Mouse (Mus musculus): ENCODE measurements at regions not wholly inside any gene's neighbourhood (a gene's known extent, or its start where the extent isn't known, plus 50 kb on each side); places are given as distances from the start of the nearest gene placed in this dataset.
"Not testable (repeated sequence)": the region's sequence is repeated elsewhere in the genome, so short reads cannot be mapped to it uniquely, and the experiment has no call there.

DNA sequence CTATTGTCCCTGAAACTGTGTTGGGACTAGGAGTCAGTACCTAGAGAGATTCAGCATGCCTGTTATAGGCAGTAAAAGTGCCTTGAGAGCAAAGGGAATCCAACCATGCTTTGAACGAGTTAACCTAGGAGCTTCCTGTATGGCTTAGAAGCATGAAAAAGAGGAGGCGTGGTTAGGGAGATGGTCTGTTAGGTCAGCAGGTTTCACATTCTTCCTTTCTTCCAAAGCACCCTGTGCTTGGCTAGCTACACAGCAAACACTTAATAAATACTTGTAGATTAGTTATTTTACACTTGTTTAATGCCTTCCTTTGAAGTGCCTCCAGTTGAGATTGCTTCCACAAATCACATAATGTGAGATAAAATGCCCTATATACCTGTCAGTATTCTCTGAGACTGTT, 284.9 kb upstream of the Adgra3 start:
- no peak for DNase-seq

GRCm38 (mm10) chr5:50309491-50309890, 250.7 kb upstream of the Adgra3 start:
- no peak for DNase-seq

- DNase-seq, result no peak
Measured at GRCm38 (mm10) chr5:50303859-50304480, 245.2 kb upstream of the Adgra3 start.

GRCm38 (mm10) chr5:50293794-50294193, 235.0 kb upstream of the Adgra3 start:
- DNase-seq, result no peak

DNA sequence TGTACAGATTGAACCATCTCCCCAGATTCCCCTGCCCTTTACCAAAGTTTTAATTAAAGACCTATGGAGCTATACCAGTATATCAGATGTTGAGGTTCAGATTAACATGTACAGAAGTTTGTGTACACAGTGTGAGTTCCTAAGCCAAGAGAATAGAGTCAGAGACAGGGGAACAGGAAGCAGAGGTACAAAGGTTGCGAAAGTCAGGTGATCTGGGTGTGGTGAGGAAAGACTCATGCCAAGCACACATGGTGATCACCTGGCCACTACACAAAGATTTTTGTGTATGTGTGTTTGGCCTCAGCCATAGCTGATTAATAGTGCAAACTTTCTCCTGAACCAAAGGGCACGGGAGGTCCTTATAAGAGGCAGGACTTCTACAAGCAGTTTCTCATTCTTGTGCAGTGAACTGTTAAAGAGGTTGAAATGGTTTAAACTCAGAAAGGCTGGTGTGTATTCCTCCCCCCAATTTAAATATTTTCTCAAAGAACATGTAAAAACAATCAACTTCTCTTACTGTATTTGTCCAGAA, 232.1 kb upstream of the Adgra3 start:
- DNase-seq, result no peak

DNA sequence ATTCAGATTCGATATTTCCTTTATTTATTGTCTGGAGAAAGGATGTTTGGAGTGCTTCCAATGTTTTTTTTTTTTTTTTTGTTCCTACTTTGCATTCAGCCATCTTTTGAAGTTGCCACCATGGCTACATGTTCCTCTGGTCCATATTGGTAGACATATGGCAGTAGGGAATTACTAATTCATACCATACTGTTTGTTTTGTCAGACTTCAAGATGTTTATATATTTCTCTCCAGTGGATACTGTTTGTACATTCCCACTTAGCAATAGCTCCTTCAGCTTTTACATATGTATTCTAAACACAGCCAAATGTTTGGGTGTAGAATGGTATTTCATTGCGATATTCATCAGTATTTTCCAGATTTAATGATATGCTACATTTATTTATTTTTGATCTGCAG, 201.6 kb upstream of the Adgra3 start:
- DNase-seq, result no peak

GRCm38 (mm10) chr5:50258017-50258416, 199.2 kb upstream of the Adgra3 start:
- DNase-seq, result no peak

DNA sequence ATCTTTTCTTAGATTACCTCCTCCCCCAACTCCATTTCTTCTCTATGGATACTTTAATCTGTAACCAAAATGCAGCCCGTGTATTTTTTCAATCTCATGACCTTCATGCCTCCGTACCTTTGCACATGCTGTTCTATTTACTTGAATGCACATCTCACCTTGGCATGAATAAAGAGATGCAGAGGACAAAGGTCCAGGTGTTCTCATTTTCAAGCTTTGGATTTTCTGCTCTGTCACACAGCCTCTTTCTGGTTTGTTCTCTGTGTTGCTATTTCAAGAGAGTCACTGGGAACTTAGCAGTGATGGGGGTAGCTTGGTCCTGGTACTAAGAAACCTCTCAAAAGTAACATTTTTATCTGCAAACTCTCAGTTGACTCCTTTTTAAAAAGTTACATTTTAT, 175.3 kb upstream of the Adgra3 start:
- no peak for DNase-seq

DNA sequence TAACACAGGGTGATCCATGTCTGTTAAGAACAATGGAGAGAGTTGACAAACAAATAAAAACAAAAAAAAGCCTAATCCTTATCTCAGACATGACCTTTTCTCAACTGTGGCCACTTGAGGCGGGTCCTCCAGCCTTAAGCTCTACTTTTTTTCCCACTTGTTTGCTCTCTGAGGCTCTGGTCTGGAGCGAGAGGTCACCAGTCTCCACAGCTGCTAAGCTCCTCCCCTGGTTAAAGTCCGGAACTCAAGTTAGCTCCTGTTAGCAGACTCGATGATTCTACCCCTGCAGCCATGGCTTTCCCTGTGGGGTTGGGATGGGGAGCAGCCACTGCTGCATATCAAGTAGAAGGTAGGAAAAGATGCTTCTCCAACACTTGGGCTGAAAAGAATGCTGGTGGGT, 158.2 kb upstream of the Adgra3 start:
- no peak for DNase-seq

DNA sequence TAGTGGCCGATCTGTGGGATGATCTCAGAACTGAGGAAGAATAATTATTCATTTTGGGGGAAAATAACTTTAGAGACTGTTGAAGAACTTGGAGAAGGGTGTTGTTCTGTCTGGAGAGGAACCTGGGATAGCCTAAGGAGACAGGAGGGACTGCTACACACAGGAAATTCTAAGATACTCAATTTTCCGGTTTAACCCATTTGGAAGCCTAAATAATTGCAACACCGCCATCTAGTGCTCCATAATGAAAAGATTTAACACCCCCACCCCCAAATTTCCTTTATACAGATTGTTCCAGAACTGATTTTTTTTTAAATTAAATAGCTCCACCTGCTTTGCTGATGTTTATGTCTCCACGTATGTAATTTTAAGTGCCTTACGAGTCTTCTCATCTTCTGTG, 157.2 kb upstream of the Adgra3 start:
- DNase-seq, result peak; percentile 7

DNA sequence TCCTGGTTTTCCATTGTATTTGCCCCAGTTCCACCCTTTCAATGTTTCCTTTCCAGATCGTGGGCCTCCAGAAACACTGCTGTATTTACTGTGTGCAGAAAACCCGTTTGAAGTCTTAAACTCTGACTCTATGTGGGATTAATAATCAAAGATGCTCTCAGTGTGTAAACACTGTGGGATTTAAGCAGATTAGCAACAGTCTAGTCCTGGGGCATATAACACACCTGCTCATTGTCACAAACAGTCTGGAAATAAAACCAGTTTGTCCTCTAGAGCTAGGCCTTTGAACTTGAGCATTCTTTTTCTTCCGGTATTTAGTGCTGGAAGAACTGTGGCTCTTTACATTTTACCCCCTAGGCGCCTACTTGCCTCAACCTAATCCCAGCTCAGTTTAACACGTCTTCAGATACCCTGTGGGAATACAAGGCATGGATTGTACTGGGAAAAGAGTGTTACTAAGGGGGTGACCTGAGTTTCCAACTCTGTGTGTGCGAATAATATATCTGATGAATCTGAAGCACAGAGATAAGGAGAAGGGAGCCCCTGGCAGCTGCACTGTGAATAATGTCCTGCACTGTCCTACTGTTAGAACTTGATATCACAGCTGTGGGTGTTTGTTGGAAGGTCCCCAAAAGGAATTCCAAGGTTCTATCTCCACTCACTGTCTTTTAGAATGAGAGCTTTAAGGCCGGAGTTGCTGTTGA, 143.7 kb upstream of the Adgra3 start:
- no peak for DNase-seq

GRCm38 (mm10) chr5:50196423-50196822, 137.6 kb upstream of the Adgra3 start:
- no peak for DNase-seq

DNA sequence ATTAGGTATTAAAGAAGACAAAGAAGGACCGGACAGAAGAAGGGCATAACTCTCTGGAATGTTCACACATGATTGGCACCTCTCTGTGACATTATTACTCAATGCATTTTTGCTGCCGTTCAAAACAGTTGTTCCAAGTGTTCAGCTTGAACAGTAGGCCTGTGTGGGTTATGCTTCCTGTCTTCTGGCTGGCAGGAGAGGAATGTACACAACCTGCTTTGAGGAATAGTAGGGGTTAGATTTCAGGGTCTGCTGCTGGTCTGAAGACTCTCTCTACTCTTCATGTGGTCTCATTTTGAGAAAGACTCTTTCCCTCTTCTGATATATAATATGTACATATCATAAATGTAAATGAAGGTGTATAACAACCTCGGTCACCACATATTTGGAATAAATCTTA, 137.2 kb upstream of the Adgra3 start:
- DNase-seq, result no peak

GRCm38 (mm10) chr5:50189394-50189793, 130.6 kb upstream of the Adgra3 start:
- no peak for DNase-seq

DNA sequence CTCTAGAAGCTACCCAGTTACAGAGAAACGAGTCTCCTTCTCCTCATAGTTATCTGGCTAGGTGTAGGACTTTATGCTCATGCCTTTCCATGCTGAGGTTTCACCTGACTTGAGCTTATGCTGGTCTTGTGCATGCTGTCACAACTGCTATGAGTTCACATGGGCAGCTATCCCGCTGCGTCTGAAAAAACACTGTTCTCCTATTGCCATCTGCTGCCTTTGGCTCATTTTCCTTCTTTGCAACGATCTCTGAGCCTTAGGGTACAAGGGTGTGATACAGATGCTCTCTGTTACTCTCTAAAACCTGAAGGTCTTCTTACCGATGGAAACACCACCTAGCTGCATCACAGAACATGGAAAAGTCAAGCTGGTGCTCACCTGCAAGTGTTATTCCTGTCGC, 123.9 kb upstream of the Adgra3 start:
- no peak for DNase-seq

DNA sequence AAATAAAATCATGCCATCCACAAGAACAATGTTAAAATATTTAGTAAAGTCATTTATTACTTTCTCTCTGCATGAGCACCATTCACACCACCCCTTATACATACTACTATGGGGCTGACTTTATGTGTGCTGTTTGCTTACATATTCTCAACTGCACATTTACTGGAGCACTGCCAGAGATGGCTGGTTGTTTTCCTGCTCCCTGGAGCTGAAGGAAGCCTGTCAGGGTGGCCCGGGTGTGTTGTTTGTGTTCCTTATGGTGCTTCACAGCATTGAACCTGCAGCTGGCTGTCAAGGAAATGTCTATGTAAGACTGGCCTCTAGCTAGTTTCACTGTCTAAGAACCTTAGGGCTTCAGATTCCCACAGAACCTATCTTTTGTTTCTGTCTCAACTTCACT, 97.8 kb upstream of the Adgra3 start:
- no peak for DNase-seq

- DNase-seq, result not testable (repeated sequence)
Measured at GRCm38 (mm10) chr5:50155170-50155860, 96.5 kb upstream of the Adgra3 start.

GRCm38 (mm10) chr5:50146926-50147325, 88.1 kb upstream of the Adgra3 start:
- DNase-seq, result peak; percentile 68

- DNase-seq, result no peak
Measured at GRCm38 (mm10) chr5:50145458-50146083, 86.8 kb upstream of the Adgra3 start.

GRCm38 (mm10) chr5:50130202-50130601, 71.4 kb upstream of the Adgra3 start:
- no peak for DNase-seq

GRCm38 (mm10) chr5:50128972-50129371, 70.2 kb upstream of the Adgra3 start:
- no peak for DNase-seq

DNA sequence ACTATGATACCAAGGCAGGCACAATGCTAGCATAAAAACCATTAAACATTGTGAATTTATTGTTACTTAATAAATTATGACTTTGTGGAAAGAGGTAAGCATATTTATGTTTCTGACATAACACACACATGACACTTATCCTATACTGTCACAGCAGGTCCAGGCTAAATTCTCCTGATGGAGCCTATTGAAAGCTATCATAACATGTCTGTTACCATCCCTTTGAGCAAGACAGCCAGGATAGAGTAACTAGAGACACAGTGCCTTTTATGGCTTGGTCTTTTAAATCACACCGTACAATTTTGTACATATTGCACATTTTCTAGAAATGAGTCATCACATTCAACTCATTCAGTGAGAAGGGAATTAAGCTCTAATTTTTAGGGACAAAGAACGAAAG, 67.8 kb upstream of the Adgra3 start:
- DNase-seq, result no peak

GRCm38 (mm10) chr5:50126177-50126576, 67.4 kb upstream of the Adgra3 start:
- no peak for DNase-seq

Data from heart, postnatal 4 days (tissue).